ENCODE assay signal across 26 mouse cellular contexts in genomic region chr12:118754076-118754475, GRCm38 (mm10).
DNase-seq lines count a peak whose midpoint lies in the region; ATAC-seq and TF ChIP-seq lines count a peak whose summit lies in the region.
"Had no signal": no experiment of that assay in that cellular context is flagged by ENCODE, and none has a peak within 500 bp of the region (broad histone marks: within the 10 kb centered on the region; RNA-seq: fewer than 3 reads in every experiment).

No protein-coding gene starts in this region.

- 73% methylated on average over 2 of the region's 2 CpGs for WGBS in intestine, postnatal 0 days

- H3K4me3 ChIP-seq in intestine, postnatal 0 days (ENCODE audit: low read depth, low read length) = no peak overlapping the region

- no peak for ATAC-seq in intestine, postnatal 0 days
- ATAC-seq: activated CD4-positive, CD25-positive, alpha-beta regulatory T cell, adult 4 months; CD4-positive, CD25-positive, alpha-beta regulatory T cell, adult 4 months; Patski had no signal

- H3K27ac ChIP-seq in intestine, postnatal 0 days (ENCODE audit: low read depth, low read length) = no peak overlapping the region

- H3K27me3 ChIP-seq in intestine, postnatal 0 days (replicated peaks; ENCODE audit: control insufficient read depth, insufficient read depth, low read length) = no peaks in the 10 kb centered on the region
- H3K27me3 ChIP-seq: CH12.LX, Patski had no signal

- H3K9ac ChIP-seq in intestine, postnatal 0 days (ENCODE audit: low read depth, low read length) = no peak overlapping the region

- no peak for TF ChIP-seq CTCF in intestine, postnatal 0 days (IDR thresholded peaks at IDR 0.05; ENCODE audit: low read depth)

- H3K4me2 ChIP-seq in intestine, postnatal 0 days (replicated peaks; ENCODE audit: low read depth) = no peak overlapping the region

- peak; percentile 10 for DNase-seq in 3134 (ENCODE audit: extremely low read depth, insufficient read length, low spot score)
- peak; percentile 52 for DNase-seq in 3T3-L1 (ENCODE audit: low read depth, low spot score)
- DNase-seq in Muller cell, postnatal 12 days (ENCODE audit: inconsistent ontology term) = peak; percentile 51
- peak; percentile 41 for DNase-seq in NIH3T3 (ENCODE audit: low read depth)
- DNase-seq in kidney, postnatal 4 days = no peak
- DNase-seq in urinary bladder, adult 18-20 months (ENCODE audit: low spot score in 2 of 2) = no peak
- DNase-seq in urinary bladder, adult 2 months (ENCODE audit: low spot score) = no peak
- DNase-seq: adrenal gland, adult 2 months; adrenal gland, adult 8-10 months; adrenal gland, postnatal 10 days; adrenal gland, postnatal 14 days; adrenal gland, postnatal 25 days; adrenal gland, postnatal 36 days; B cell, adult 2 months; cerebellum, adult 11 months; cerebellum, adult 11-12 months; cerebellum, adult 18-20 months; cerebellum, adult 2 months; cerebellum, adult 8-10 months; cerebellum, adult 9-10 months had no signal

- H3K9me3 ChIP-seq in intestine, postnatal 0 days (ENCODE audit: control insufficient read depth) = no peaks in the 10 kb centered on the region
- H3K9me3 ChIP-seq: G1E had no signal

- no peaks in the 10 kb centered on the region for H3K4me1 ChIP-seq in intestine, postnatal 0 days (replicated peaks; ENCODE audit: control insufficient read depth, insufficient read depth, low read length)

- H3K36me3 ChIP-seq in intestine, postnatal 0 days (ENCODE audit: control insufficient read depth, insufficient read depth) = no peaks in the 10 kb centered on the region
- H3K36me3 ChIP-seq: G1E had no signal

Comparison
In these comparisons a context has a peak if more than half of its experiments do, and no peak if none do; other contexts are left out.
1. DNase-seq: peak in 3134 (single experiment), 3T3-L1 (single experiment), Muller cell, postnatal 12 days (single experiment) and NIH3T3 (single experiment); none in kidney, postnatal 4 days (0 of 2), urinary bladder, adult 18-20 months (0 of 2) and urinary bladder, adult 2 months (single experiment).